Mouse (Mus musculus) megakaryocyte progenitor cell, adult 5-6 weeks (primary cell): Measurements from ENCODE around the gene Smyd4. TPM values are rescaled to one million over a fixed set of nuclear protein-coding genes. Genes with fewer than 3 reads are reported as not detected.

ENCODE experiments used
- ATAC-seq: replicated peaks from 2 replicates; pipeline ENCODE4 v1.8.0; 2016; ENCODE audit warnings: mild to moderate bottlenecking, moderate TSS enrichment, inconsistent platforms; ENCODE audit not compliant: poor library complexity
- total RNA-seq, 2 experiments: library from RNA; stranded (forward) in 1 of 2; stranded (reverse) in 1 of 2; fragments of 157-497, 149-512 nt in 1 of 2; fragments of 200-1000 nt in 1 of 2; gene quantifications; 2 replicates each; pipeline versions ENCODE4 v1.2.3 to v1.2.4; 2015 to 2017

Gene Smyd4
- total RNA-seq, 2 experiments from 2014 or later, result 5.1 to 21.9 TPM

DNA sequence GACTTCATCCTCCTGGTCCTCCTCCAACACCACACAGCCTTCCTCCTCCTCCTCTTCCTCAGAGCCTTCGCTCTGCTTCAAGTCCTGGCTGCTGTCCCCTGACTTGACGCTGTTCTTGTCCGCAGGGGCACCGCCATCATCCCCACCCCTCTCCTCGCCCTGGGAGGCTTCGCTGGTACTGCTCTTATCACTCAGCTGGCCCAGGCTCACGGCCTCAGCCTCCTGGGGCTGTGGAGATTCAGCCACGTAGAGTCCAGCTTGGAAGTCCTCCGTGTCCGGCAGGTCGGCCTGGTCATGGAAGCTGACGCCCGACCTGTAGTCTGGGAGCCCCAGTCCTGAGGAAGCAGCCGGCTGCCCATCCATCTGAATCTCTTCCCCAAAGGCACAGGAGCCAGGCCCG is 102.7 kb downstream of the Smyd4 start:
- no peak for ATAC-seq

DNA sequence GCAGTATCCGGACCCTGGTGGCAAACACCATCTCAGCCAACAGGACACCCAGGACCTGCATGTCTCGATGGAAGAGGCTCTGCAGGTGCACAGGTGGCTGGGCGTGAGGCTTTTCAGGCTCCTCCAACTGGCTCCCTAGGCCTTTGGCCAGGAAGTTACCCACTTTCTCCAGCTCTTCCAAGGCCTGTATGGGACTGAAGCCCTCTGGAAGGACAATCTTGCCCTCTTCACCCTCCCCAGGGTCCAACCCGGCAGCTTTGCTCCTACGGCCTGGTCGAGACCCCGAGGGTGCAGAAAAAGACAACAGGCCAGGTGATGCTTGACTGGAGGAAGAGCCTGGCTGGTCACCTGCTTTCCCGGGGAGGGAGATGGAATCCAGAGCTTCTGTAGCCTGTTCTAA is 103.8 kb downstream of the Smyd4 start:
- no peak for ATAC-seq

GRCm38 (mm10) chr11:75452812-75453557 is 104.8 kb downstream of the Smyd4 start:
- no peak for ATAC-seq

GRCm38 (mm10) chr11:75453991-75454930 is 106.0 kb downstream of the Smyd4 start, which contains the start of gene Wdr81:
TSS of gene Wdr81 (minus strand) at chr11:75454717.
- ATAC-seq, result peak; percentile 73

Other genes with a start within 250 kb of the Smyd4 start
- 0.02 TPM in 1 of 2 replicates, not detected in the other for gene Hic1, start 178.9 kb upstream of the Smyd4 start, total RNA-seq (2015)
- gene Hic1, start 178.9 kb upstream of the Smyd4 start, total RNA-seq (2017), result not detected in 2 replicates
- gene Ovca2, start 169.6 kb upstream of the Smyd4 start, total RNA-seq (2015), result 20.8 and 26.3 TPM in 2 replicates
- 14.5 and 16.5 TPM in 2 replicates for gene Ovca2, start 169.6 kb upstream of the Smyd4 start, total RNA-seq (2017)
- gene Dph1, start 157.2 kb upstream of the Smyd4 start, total RNA-seq (2015), result 3.3 and 7.4 TPM in 2 replicates
- gene Dph1, start 157.2 kb upstream of the Smyd4 start, total RNA-seq (2017), result 9.2 and 9.5 TPM in 2 replicates
- 0.49 and 1.1 TPM in 2 replicates for gene Rtn4rl1, start 154.7 kb upstream of the Smyd4 start, total RNA-seq (2015)
- gene Rtn4rl1, start 154.7 kb upstream of the Smyd4 start, total RNA-seq (2017), result 0.20 and 0.42 TPM in 2 replicates
- 50.1 and 53.0 TPM in 2 replicates for gene Rpa1, start 109 bp upstream of the Smyd4 start, total RNA-seq (2015)
- 176 and 178 TPM in 2 replicates for gene Rpa1, start 109 bp upstream of the Smyd4 start, total RNA-seq (2017)
- 99.9 and 117 TPM in 2 replicates for gene Serpinf1, start 74.3 kb downstream of the Smyd4 start, total RNA-seq (2015)
- 70.7 and 92.3 TPM in 2 replicates for gene Serpinf1, start 74.3 kb downstream of the Smyd4 start, total RNA-seq (2017)
- gene Serpinf2, start 91.2 kb downstream of the Smyd4 start, total RNA-seq (2015), result 0.20 TPM in 1 of 2 replicates, not detected in the other
- not detected in 2 replicates for gene Serpinf2, start 91.2 kb downstream of the Smyd4 start, total RNA-seq (2017)
- gene Wdr81, start 106.3 kb downstream of the Smyd4 start, total RNA-seq (2015), result 7.1 and 8.0 TPM in 2 replicates
- gene Wdr81, start 106.3 kb downstream of the Smyd4 start, total RNA-seq (2017), result 5.7 and 8.0 TPM in 2 replicates
- gene Tlcd2, start 113.3 kb downstream of the Smyd4 start, total RNA-seq (2015), result 16.3 and 16.5 TPM in 2 replicates
- 17.9 and 28.3 TPM in 2 replicates for gene Tlcd2, start 113.3 kb downstream of the Smyd4 start, total RNA-seq (2017)
- gene Prpf8, start 138.4 kb downstream of the Smyd4 start, total RNA-seq (2015), result 147 and 148 TPM in 2 replicates
- gene Prpf8, start 138.4 kb downstream of the Smyd4 start, total RNA-seq (2017), result 93.5 and 107 TPM in 2 replicates
- gene Rilp, start 161.7 kb downstream of the Smyd4 start, total RNA-seq (2015), result 0.64 TPM in 1 of 2 replicates, not detected in the other
- gene Rilp, start 161.7 kb downstream of the Smyd4 start, total RNA-seq (2017), result 0.24 TPM in 1 of 2 replicates, not detected in the other
- 1.7 and 3.0 TPM in 2 replicates for gene Scarf1, start 165.1 kb downstream of the Smyd4 start, total RNA-seq (2015)
- 2.4 and 3.7 TPM in 2 replicates for gene Scarf1, start 165.1 kb downstream of the Smyd4 start, total RNA-seq (2017)
- 8.6 and 12.2 TPM in 2 replicates for gene Slc43a2, start 183.3 kb downstream of the Smyd4 start, total RNA-seq (2015)
- 8.9 and 9.9 TPM in 2 replicates for gene Slc43a2, start 183.3 kb downstream of the Smyd4 start, total RNA-seq (2017)
- gene Pitpna, start 239.7 kb downstream of the Smyd4 start, total RNA-seq (2015), result 166 and 176 TPM in 2 replicates
- 70.3 and 82.4 TPM in 2 replicates for gene Pitpna, start 239.7 kb downstream of the Smyd4 start, total RNA-seq (2017)